Mouse (Mus musculus) frontal cortex, postnatal 14 days (tissue): ENCODE measurements at regions not wholly inside any gene's neighbourhood (a gene's known extent, or its start where the extent isn't known, plus 50 kb on each side); places are given as distances from the start of the nearest gene placed in this dataset.
"Not testable (repeated sequence)": the region's sequence is repeated elsewhere in the genome, so short reads cannot be mapped to it uniquely, and the experiment has no call there.

Experiments
- DNase-seq, 2 experiments: peaks; one replicate each; pipeline ENCODE4 v3.0.0; 2022; ENCODE audit warnings: low spot score in 2 of 2

DNA sequence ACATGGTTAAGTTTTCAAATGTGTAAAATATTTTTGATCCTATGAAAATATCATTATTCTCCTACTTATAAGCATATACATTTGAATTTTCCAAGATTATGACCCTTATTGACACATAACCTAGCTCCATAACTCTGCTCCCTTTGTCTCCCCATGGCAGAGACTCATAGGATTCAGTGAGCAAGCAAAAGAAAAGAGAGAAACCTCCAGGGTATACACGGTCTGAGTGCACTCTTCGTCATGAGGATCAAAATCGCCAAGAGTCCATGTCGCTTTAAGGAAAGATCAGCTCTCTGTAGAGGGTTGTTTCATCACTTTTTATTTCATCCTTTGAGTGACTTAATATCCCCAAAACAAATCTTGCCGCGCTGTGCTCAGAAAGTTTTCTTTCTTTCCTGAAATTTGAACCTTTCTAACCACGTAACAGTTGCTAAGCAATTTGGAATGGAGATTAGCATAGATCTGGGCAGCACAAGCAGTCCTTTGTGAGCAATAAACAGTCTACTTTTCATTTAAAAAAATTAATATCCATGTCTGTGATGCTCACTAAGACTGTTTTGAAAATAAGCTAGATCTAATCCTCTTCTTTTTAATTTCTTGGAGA is 1158.0 kb downstream of the A830018L16Rik start:
- DNase-seq = no peak

DNA sequence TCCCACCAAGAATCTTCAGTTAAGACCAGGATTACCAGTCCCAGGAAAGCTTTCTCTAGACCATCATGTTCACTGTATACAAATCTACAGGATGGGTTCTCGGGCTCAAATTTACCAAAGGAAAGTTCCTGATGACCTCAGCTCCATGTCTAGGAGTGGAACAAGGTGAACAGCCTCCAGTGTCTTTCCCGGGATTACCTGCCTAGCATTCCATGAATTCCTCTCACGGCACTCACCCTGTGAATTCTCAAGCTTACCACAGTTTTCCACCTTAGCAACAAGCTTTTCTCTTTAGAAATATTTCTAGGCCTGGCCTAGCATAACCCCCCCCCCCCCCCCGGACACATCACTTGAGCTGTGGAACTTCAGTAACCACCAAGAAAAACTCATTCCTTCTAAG is 1158.9 kb downstream of the A830018L16Rik start:
- no peak for DNase-seq

DNA sequence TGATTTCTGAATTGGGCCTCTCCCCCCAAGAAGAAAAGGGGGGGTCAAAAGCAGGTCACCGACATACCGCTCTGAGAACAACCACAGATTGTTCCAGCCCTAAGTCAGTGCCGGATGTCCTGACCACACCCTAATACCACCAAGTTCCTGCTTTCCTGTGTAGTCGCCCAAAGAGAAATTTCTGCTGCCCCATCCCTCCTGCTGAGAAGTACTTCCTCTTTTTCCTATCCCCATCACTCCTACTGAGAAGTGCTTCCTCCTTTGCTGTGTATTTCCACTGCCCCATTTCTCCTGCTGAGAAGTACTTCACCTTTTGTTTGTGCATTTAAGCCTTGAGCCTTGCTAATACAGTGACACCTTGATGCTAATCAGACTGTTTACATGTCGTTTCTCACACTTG is 1160.4 kb downstream of the A830018L16Rik start:
- no peak for DNase-seq

DNA sequence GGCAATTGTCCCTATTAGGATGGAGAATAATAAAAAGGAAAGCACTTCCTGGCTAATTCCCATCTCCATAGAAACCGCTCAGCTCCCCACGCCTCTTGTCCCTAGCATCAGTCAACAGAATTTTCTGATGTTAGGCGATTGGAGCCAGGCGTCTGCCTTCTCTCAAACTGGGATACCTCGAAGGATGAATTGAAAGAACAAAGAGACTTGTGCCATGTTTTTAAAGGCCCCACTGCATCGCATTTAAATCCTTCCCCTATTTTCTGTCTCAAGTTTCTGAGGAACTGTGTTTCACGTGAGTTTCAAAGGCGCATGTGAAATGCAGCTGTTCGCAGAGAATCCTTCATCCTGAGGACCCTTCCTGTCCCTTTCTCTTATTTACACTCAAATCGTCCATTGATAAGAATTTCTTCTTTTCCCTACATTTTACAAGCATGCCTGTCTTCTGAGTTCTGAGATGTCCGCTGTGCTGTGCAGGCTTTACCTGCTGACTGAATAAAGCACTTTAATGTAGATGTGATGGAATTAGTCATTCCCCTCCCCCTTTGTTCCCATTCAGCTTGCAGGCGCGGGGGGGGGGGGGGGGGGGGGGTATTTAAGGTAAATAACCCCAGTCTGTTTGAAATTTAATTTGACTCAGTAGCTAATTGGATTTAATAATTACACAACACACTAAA is 1163.3 kb downstream of the A830018L16Rik start:
- DNase-seq = no peak

DNA sequence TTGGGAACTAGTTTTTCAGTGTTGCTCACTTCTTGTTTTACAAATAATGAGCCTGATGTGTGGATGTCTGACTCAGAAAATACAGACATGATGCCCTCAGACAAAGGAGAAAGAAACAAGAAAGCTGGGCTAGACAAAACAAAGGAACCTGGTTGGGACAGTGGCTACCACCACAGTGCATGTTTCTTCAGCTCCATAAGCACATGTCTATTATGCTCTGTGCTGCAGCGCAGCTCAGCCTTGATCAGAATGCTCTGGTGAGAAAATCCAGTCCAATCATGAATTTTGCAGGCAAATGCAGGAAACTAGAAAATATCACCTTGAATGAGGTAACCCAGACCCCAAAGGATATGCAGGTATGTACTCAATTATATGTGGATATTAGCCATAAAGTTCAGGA is 1164.1 kb downstream of the A830018L16Rik start:
- no peak for DNase-seq

- DNase-seq = no peak
Measured at GRCm38 (mm10) chr1:12583012-12583411, 1169.1 kb downstream of the A830018L16Rik start.

DNA sequence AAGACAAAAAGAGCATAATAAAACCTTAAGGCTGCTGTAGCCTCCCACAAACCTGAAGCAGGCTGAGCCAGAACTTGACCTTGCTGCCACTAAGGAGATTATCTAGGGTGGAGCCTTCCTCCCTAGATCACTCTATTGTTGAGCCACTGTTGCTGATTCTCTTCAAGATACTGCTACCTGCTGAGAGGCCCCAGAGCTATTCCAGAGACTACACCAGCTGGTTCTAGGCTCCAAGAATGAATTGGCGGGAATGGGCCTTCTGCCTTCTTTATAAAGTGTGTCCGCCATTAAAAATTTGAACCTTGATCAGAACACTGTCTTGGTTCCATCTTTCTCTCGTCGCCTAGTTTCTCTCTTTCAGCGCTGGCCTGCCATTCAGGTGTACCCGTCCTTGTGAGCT is 1173.1 kb downstream of the A830018L16Rik start:
- DNase-seq = not testable (repeated sequence)

- DNase-seq = no peak
Measured at GRCm38 (mm10) chr1:12612102-12612501, 1198.2 kb downstream of the A830018L16Rik start.

GRCm38 (mm10) chr1:12615303-12615702 is 1201.4 kb downstream of the A830018L16Rik start:
- no peak for DNase-seq

GRCm38 (mm10) chr1:12615733-12616481 is 1202.0 kb downstream of the A830018L16Rik start:
- DNase-seq = no peak

DNA sequence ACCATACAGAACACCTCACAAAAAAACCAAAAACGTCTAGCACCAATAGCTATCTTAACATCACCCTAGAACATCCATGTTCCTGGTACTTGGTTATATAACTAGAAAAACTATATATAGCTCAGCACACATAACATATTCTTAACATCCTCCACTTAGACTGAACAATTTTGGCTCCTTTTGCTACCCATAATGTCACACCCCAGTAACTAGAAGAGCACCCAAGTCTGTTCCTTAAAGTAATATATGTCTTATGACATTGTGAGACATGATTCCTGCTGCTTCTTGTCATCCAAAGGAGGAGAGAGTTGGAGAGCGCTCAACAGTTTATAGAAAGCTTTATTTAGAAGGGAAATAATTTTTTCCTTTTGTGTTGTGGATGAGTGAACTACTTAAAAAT is 1206.1 kb downstream of the A830018L16Rik start:
- no peak for DNase-seq

DNA sequence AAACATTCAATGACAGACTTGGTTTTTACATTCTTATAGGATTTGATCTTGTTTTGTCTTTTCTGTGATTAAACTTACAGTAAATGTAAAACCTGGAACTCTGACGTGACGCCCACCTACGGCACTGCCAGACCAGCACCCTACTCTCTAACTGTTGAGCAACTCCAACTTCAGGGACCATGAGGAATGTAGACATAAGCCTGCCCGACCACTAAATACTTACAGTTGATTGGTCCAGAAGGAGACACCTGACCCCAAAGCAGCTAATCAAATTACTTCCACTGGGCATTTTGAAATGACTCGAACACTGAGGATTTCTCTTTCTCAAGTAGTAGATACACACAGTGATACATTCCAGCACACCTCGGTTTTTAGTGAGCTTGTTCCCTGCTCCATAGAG is 1206.9 kb downstream of the A830018L16Rik start:
- no peak for DNase-seq

DNA sequence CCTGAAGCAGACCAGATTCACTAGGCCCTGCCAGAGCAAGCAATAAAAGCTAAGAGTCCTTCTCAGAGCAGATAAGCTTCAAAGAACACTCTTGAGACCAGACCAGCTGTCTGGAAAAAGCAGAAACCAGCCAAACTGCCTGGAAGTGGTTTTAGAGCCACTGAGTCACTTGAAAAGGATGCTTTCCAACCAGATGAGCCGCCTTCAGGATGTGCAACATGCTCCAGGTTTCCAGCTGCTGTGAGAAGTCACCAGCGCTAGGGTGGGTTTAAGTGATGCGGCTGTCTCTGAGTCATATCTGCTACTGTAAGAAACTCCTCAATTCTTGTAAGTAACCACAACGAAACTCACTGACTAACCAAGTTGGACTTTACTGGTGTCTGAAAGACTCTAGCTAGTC is 1209.3 kb downstream of the A830018L16Rik start:
- DNase-seq = no peak

GRCm38 (mm10) chr1:12633049-12633448 is 1219.1 kb downstream of the A830018L16Rik start:
- DNase-seq = no peak

DNA sequence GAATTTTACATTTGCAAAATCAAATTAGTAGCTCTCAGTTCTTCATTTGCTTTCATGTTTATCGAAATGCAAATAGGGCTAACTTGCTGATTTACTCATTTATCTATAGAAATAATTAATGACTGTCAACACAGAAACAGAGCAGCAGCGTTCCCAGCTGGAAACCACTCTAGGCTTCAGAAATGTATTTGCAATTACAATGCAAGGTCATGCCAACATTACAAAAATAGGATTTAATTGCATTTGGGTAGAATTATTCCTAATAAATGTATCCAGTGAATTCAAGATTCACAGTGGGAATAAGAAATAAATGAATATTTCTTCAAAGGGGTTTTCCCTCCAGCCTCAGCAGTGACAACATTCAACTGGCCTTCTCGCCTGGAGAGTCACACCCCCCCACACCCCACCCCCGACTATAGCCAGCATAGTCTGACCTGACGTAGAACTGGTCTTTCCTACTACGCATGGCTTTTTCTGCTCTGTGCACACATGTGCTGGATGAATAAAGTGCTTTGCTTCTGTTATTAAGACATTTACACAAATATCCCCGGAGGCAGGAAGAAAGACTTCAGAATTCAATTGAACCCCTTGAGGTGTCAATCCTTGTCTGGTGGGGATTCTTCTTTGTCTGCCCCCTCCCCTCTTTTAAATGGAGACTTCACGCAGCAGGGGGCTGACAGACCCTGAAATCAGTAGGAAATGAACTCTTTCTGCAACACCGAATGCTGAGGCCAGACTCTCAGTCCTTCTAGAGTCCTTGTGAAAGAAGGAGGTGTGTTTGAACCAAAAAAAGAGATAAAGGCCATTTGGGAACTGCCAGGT is 1222.6 kb downstream of the A830018L16Rik start:
- DNase-seq = no peak

DNA sequence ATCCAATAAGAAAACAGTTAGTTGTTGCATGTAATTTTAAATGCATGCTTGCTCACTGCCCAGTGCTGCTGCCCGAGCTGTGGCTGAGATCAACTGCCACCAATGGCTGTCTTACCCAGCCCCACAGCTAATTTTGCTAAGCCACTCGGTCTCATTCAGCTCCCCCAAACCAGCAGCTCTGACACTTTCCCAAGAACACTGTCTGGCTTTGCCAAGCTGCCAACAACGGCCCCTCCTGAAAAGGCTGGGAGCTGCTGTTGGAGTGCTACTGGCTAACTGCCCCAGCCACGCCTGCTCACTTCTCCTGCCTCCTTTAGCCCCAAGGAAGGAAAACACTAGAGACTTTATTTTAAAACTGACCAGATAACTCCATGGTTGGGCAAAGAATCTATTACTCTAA is 1227.1 kb downstream of the A830018L16Rik start:
- DNase-seq = no peak
